Mouse (Mus musculus): ENCODE data around the gene Gaa. TPM values are rescaled to one million over a fixed set of nuclear protein-coding genes. Genes with fewer than 3 reads are reported as not detected.
"Not testable (repeated sequence)": the region's sequence is repeated elsewhere in the genome, so short reads cannot be mapped to it uniquely, and the experiment has no call there.

The Gaa gene
- total and polyA plus RNA-seq, 2 experiments from 2014 or later = 109 to 135 TPM

GRCm38 (mm10) chr11:119252854-119253541 is 14.7 kb upstream of the Gaa start:
- Histone ChIP-seq H3K27ac (ENCODE audit: low read depth, low read length) (no peak overlapping the region), H3K36me3 (ENCODE audit: insufficient read depth) (no peaks in the 10 kb centered on the region; the same call in 1 of the 2 replicates), H3K4me1 (ENCODE audit: insufficient read depth) (0 out of 2 replicates have a peak, but pooled peaks cover 7% of the 10 kb centered on the region), H3K9ac (peak overlapping the region; percentile 34; the same call in 1 of the 2 replicates), H3K4me3 (ENCODE audit: low read depth, low read length) (no peak overlapping the region), H3K9me3 (ENCODE audit: low read length) (no peaks in the 10 kb centered on the region), H3K27me3 (ENCODE audit: insufficient read depth, low read length) (no peaks in the 10 kb centered on the region), H3K4me2 (ENCODE audit: low read depth) (peak overlapping the region; percentile 44)
- 12% methylated on average over 22 of the region's 22 CpGs for WGBS
- peak; percentile 69 for DNase-seq
- ATAC-seq = peak; percentile 94
- TF ChIP-seq CTCF (IDR thresholded peaks at IDR 0.05; ENCODE audit: low read depth) = peak; percentile 76

GRCm38 (mm10) chr11:119256557-119256956 is 11.1 kb upstream of the Gaa start:
- 77% methylated on average over 5 of the region's 5 CpGs for WGBS
- not testable (repeated sequence) for H3K27me3 ChIP-seq (ENCODE audit: insufficient read depth, low read length); H3K9me3 ChIP-seq (ENCODE audit: low read length); DNase-seq; H3K27ac ChIP-seq (ENCODE audit: low read depth, low read length); H3K4me2 ChIP-seq (ENCODE audit: low read depth); H3K9ac ChIP-seq; H3K4me3 ChIP-seq (ENCODE audit: low read depth, low read length); ATAC-seq; H3K4me1 ChIP-seq (ENCODE audit: insufficient read depth); H3K36me3 ChIP-seq (ENCODE audit: insufficient read depth)

GRCm38 (mm10) chr11:119258216-119258571 is 9.5 kb upstream of the Gaa start:
- H3K4me3 ChIP-seq (ENCODE audit: low read depth, low read length) = peak overlapping the region; percentile 19
- peak overlapping the region; percentile 39 for H3K4me2 ChIP-seq (ENCODE audit: low read depth)
- DNase-seq (no peak), ATAC-seq (no peak)
- H3K36me3 ChIP-seq (ENCODE audit: insufficient read depth) = peaks cover 4% of the 10 kb centered on the region; the same call in 1 of the 2 replicates
- H3K9ac ChIP-seq = no peak overlapping the region
- no peaks in the 10 kb centered on the region for H3K4me1 ChIP-seq (ENCODE audit: insufficient read depth)
- H3K27me3 ChIP-seq (ENCODE audit: insufficient read depth, low read length) = no peaks in the 10 kb centered on the region
- no peak overlapping the region for H3K27ac ChIP-seq (ENCODE audit: low read depth, low read length)
- H3K9me3 ChIP-seq (ENCODE audit: low read length) = no peaks in the 10 kb centered on the region
- TF ChIP-seq CTCF (IDR thresholded peaks at IDR 0.05; ENCODE audit: low read depth) = no peak
- 74% methylated on average over 9 of the region's 9 CpGs for whole genome bisulfite sequencing

GRCm38 (mm10) chr11:119258572-119259322 is 8.9 kb upstream of the Gaa start:
- peak; percentile 72 for DNase-seq
- no peaks in the 10 kb centered on the region for H3K27me3 ChIP-seq (ENCODE audit: insufficient read depth, low read length)
- no peaks in the 10 kb centered on the region for H3K9me3 ChIP-seq (ENCODE audit: low read length)
- H3K27ac ChIP-seq (ENCODE audit: low read depth, low read length) = no peak overlapping the region
- H3K9ac ChIP-seq = no peak overlapping the region
- H3K4me3 ChIP-seq (ENCODE audit: low read depth, low read length) = peak overlapping the region; percentile 19
- ATAC-seq = peak; percentile 80
- peaks cover 6% of the 10 kb centered on the region; the same call in 1 of the 2 replicates for H3K36me3 ChIP-seq (ENCODE audit: insufficient read depth)
- TF ChIP-seq CTCF (IDR thresholded peaks at IDR 0.05; ENCODE audit: low read depth) = no peak
- H3K4me2 ChIP-seq (ENCODE audit: low read depth) = peak overlapping the region; percentile 39
- 74% methylated on average over 23 of the region's 23 CpGs for WGBS
- H3K4me1 ChIP-seq (ENCODE audit: insufficient read depth) = no peaks in the 10 kb centered on the region

GRCm38 (mm10) chr11:119259977-119260376 is 7.7 kb upstream of the Gaa start:
- peaks cover 6% of the 10 kb centered on the region; the same call in 1 of the 2 replicates for H3K36me3 ChIP-seq (ENCODE audit: insufficient read depth)
- no peak for DNase-seq
- no peaks in the 10 kb centered on the region for H3K27me3 ChIP-seq (ENCODE audit: insufficient read depth, low read length)
- TF ChIP-seq CTCF (IDR thresholded peaks at IDR 0.05; ENCODE audit: low read depth) = no peak
- no peak overlapping the region for H3K27ac ChIP-seq (ENCODE audit: low read depth, low read length)
- WGBS = 90% methylated on average over 8 of the region's 8 CpGs
- H3K9ac ChIP-seq = no peak overlapping the region
- H3K4me3 ChIP-seq (ENCODE audit: low read depth, low read length) = no peak overlapping the region
- no peaks in the 10 kb centered on the region for H3K9me3 ChIP-seq (ENCODE audit: low read length)
- no peak for ATAC-seq
- no peaks in the 10 kb centered on the region for H3K4me1 ChIP-seq (ENCODE audit: insufficient read depth)
- H3K4me2 ChIP-seq (ENCODE audit: low read depth) = no peak overlapping the region

GRCm38 (mm10) chr11:119264413-119264812 is 3.3 kb upstream of the Gaa start:
- no peak for DNase-seq
- ATAC-seq = no peak
- Histone ChIP-seq H3K9me3 (ENCODE audit: low read length) (no peaks in the 10 kb centered on the region), H3K27me3 (ENCODE audit: insufficient read depth, low read length) (no peaks in the 10 kb centered on the region), H3K4me2 (ENCODE audit: low read depth) (no peak overlapping the region), H3K9ac (no peak overlapping the region), H3K4me1 (ENCODE audit: insufficient read depth) (peaks cover 17% of the 10 kb centered on the region), H3K4me3 (ENCODE audit: low read depth, low read length) (no peak overlapping the region), H3K27ac (ENCODE audit: low read depth, low read length) (no peak overlapping the region), H3K36me3 (ENCODE audit: insufficient read depth) (peaks cover 6% of the 10 kb centered on the region; the same call in 1 of the 2 replicates)
- WGBS = 91% methylated on average over 13 of the region's 13 CpGs
- TF ChIP-seq CTCF (IDR thresholded peaks at IDR 0.05; ENCODE audit: low read depth) = no peak

- no peak overlapping the region for H3K9ac ChIP-seq
- H3K4me3 ChIP-seq (ENCODE audit: low read depth, low read length) = no peak overlapping the region
- no peak overlapping the region for H3K27ac ChIP-seq (ENCODE audit: low read depth, low read length)
- H3K4me2 ChIP-seq (ENCODE audit: low read depth) = no peak overlapping the region
- H3K4me1 ChIP-seq (ENCODE audit: insufficient read depth) = peaks cover 17% of the 10 kb centered on the region
- H3K27me3 ChIP-seq (ENCODE audit: insufficient read depth, low read length) = no peaks in the 10 kb centered on the region
- DNase-seq (no peak), ATAC-seq (no peak)
- 75% methylated on average over 7 of the region's 7 CpGs for WGBS
- no peak for TF ChIP-seq CTCF (IDR thresholded peaks at IDR 0.05; ENCODE audit: low read depth)
- peaks cover 3% of the 10 kb centered on the region; the same call in 1 of the 2 replicates for H3K36me3 ChIP-seq (ENCODE audit: insufficient read depth)
- no peaks in the 10 kb centered on the region for H3K9me3 ChIP-seq (ENCODE audit: low read length)
These were observed 1.9 kb upstream of the Gaa start for GRCm38 (mm10) chr11:119265811-119266210.

All from forebrain, postnatal 0 days (tissue).